Mouse (Mus musculus): ENCODE measurements around the gene Syt10.
"Not testable (repeated sequence)": the region's sequence is repeated elsewhere in the genome, so short reads cannot be mapped to it uniquely, and the experiment has no call there.

Syt10 gene

GRCm38 (mm10) chr15:89841364-89842017 is at the start of gene Syt10:
Gene Syt10, minus strand, starts transcription at chr15:89841860.
- DNase-seq (ENCODE audit: low spot score): no peak

DNA sequence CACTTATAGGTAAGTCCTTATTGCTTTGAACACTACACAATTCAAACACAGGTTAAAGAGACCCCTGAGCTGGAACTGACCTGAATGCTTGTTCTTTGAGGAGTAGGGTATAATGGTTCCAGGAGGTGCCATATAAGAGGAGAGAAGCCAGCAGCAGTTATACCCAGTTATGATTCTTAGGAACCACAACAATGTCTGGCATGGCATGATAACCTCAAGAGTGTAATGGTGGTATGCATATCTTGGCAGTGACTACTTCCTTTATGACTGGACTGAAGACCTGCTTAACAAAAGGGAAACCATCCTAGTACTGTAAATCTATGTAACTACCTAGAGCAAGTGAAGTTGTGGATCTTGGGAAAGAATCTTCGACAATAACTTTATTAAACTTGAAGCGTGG is 42.1 kb upstream of the Syt10 start:
- no peak for DNase-seq (ENCODE audit: low spot score)

DNA sequence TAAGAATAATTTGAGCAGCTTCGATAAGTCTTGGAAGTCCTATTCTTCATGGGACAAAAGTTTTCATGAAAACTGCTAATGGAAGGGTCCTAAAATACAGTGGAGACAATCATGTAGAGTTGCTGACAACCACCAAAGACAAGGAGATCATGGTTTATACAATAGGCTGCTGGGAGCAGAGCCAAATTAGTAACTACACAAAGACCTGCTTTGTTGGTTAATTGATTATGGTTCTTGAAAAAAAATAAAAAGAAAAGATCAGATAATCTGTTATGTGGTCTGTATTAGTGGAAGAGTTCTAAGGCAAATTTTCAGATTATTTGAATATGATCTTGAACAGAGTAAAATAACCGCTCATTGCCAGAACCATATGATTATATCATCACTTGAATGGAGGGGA is 37.3 kb upstream of the Syt10 start:
- DNase-seq (ENCODE audit: low spot score): no peak

DNA sequence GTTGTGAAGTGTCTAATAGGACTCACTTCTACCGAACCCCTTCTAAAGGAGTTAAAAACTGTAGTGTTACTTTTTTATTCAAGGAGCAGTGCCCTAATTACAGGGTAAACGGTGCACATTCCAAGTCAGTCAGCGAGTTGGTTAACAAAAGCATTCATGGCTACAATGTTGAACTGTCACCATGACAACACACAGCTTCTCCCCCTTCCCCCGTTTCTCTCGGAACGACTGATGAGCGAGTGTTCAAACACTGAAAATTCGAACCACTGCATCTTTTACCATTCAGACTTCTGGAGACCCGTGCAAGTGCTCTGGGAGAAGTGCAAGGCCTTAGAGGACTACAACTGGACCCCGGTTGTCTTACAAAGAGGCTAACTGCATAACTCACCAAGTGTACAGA is 25.6 kb downstream of the Syt10 start:
- no peak for DNase-seq (ENCODE audit: low spot score)

DNA sequence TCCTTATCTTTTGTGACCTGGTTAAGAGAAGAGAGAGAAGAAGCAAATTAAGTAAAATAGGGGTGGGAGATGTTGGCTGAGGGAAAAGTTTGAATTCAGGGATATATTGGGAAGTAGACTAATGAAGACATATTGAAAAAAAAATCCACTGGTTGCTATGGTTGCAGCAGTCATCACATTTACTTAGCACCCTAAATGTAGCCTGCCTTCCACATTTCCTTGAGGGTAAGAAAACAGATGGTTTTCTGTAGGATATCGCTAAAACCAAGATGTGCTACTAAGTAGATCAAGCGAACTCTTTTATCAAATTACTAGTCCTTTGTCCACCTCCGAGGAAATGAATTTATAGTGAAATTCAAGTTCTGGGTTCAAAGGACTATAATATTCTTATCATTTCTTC is 37.2 kb downstream of the Syt10 start:
- DNase-seq (ENCODE audit: low spot score): no peak

- no peak for DNase-seq (ENCODE audit: low spot score)
These were observed 61.7 kb downstream of the Syt10 start for GRCm38 (mm10) chr15:89779928-89780327.

GRCm38 (mm10) chr15:89766016-89766415 is 75.6 kb downstream of the Syt10 start:
- DNase-seq (ENCODE audit: low spot score): not testable (repeated sequence)

DNA sequence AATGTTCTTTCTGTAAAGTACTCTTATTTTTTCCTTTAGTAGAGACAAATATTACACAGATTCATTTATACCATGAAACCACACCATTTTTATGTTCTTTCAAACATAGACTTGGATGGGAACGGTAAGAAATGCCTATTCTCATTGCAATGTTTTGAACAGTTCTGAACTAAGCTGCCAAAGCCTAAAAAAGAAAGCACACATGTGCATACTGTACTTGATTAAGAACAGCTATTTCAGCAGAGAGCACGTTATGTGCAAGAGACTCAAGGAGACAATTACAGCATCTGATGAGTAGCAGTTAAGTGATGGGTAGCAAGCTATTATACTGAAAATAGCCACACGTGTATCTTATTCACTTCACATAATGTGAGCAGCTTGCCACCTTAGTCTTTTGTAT is 108.0 kb downstream of the Syt10 start:
- DNase-seq (ENCODE audit: low spot score): no peak
